Mouse (Mus musculus) E14TG2a.4 (cell line): ENCODE measurements around the gene Glb1.
"Not testable (repeated sequence)": the region's sequence is repeated elsewhere in the genome, so short reads cannot be mapped to it uniquely, and the experiment has no call there.

Experiments
- H3K27me3 ChIP-seq: 2 replicates; pipeline ENCODE4 v1.6.1; 2014; ENCODE audit warnings: low read length, control low read depth; ENCODE audit not compliant: insufficient read depth
- H3K36me3 ChIP-seq: 2 replicates; pipeline ENCODE4 v1.6.1; 2014; ENCODE audit warnings: low read length, control low read depth; ENCODE audit not compliant: insufficient read depth
- H3K4me1 ChIP-seq: replicated peaks from 2 replicates; pipeline ENCODE4 v1.6.1; 2014; ENCODE audit warnings: low read depth, low read length, control low read depth
- H3K4me3 ChIP-seq: replicated peaks from 2 replicates; pipeline ENCODE4 v1.5.1; 2014; ENCODE audit warnings: mild to moderate bottlenecking, low read length
- H3K9me3 ChIP-seq: 2 replicates; pipeline ENCODE4 v1.6.1; 2014; ENCODE audit warnings: low read length, control low read depth
- CTCF ChIP-seq: conservative IDR thresholded peaks from 2 replicates; pipeline ENCODE4 v1.5.1; 2014; ENCODE audit warnings: low read length
- NANOG ChIP-seq: IDR thresholded peaks from 2 replicates; pipeline ENCODE4 v1.6.1; 2014; ENCODE audit warnings: borderline replicate concordance, low read length, mixed read lengths
- POU5F1 ChIP-seq: IDR thresholded peaks from 2 replicates; pipeline ENCODE4 v1.6.1; 2014; ENCODE audit warnings: low read length, borderline replicate concordance

Glb1 gene

DNA sequence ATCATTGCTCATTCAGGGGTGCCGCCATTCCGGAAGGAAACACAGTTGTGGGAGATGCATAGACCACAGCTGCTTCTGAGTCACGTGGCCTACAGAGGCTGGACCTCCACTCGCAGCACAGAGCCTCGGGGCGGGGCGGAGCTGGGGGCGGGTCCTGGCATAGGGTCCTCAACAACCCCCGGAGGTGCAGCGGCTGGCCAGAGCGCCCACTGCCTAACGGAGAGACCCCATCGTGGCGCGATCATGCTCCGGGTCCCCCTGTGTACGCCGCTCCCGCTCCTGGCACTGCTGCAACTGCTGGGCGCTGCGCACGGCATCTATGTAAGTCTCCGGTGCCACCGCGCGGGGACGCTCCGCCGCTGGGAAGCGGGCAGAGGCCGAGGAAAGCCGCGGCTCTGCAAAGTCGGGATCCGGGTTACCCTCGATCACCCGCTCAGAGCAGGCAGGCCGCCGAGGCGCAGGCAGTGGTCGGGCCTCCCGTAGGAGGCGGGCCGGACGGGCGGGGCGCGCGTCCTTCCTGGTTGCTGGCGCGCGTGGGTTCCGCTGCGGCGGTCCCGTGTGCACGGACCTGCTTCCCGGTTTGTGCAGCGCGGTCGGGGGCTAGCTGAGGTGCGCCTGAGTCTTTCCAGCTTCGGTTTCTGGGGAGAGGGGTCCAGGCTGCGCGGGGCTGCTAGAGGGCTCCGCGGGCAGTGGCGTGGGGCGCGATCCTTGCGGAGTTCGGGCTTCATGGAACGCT, at the start of gene Glb1, which contains the start of gene Tmppe:
Glb1 (plus strand) TSS at position 128 of the 736 bp plus-strand sequence.
Tmppe (plus strand) TSS at position 157 of the 736 bp plus-strand sequence.
- Histone ChIP-seq H3K9me3 (peaks cover 43% of the 10 kb centered on the region), H3K4me3 (peak within 1 kb of the TSS; percentile 95), H3K4me1 (peaks cover 63% of the 10 kb centered on the region), H3K27me3 (no peaks in the 10 kb centered on the region), H3K36me3 (peaks cover 29% of the 10 kb centered on the region)
- no peak for TF ChIP-seq CTCF
- no peak for TF ChIP-seq POU5F1
- TF ChIP-seq NANOG = no peak

DNA sequence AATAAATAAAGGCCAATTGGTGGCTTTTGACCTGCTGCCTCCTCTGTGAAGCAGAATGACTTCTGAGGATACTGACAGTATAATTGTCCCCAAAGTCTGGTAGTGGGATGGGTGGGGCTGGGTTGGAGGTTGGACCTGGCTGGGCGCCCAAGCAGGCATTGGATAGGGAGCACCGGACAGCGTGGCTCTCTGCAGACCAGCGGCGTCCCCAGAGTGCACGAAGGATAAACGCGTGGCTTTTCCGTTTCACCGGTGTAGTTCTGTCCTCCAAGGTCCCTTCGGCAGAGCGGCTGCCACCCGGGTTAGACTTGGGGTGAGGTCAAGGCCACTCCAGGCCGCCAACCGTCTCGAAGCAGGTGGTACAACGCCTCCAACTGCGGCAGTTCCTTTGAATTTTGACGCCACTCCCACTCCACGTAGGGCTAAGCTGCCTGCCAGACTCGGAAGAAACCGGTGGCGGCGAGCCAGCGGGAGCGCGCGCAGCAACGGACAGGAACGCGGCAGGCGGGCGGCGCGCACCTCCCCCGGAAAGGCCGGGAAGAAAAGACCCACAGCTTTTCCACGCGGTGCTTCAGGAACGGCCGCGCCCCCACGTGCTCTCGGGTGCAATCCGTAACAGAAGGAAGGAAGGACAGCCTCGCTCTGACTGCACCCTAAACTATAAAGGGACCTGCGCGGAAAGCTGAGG, 32.9 kb upstream of the Glb1 start:
- peaks cover 2% of the 10 kb centered on the region for H3K36me3 ChIP-seq
- H3K4me3 ChIP-seq = peak overlapping the region; percentile 75
- H3K4me1 ChIP-seq = peaks cover 16% of the 10 kb centered on the region
- peaks cover 27% of the 10 kb centered on the region for H3K27me3 ChIP-seq
- no peaks in the 10 kb centered on the region for H3K9me3 ChIP-seq
- TF ChIP-seq CTCF = no peak
- no peak for TF ChIP-seq POU5F1
- TF ChIP-seq NANOG = no peak

DNA sequence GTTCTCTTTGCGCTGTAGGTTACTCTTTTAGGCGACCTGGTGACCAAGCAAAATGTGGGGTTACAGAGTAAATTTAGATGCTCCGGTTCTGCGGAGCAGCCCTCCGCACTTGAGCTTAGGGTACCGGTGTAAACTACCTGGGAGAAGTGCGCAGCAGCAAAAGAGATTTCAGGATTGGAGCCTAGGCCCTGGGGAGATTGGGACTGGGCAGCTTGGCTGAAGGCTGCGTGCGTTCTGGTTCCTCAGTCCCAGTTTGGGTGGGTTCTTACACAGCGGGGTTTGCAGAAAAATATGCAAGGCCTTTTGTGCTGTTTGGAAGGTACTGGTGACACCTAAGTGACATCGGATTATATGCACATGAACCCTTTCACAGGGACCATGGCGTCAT, 32.4 kb upstream of the Glb1 start:
- Histone ChIP-seq H3K27me3 (peaks cover 27% of the 10 kb centered on the region), H3K9me3 (no peaks in the 10 kb centered on the region), H3K4me3 (peak overlapping the region; percentile 75), H3K4me1 (peaks cover 16% of the 10 kb centered on the region), H3K36me3 (peaks cover 7% of the 10 kb centered on the region)
- TF ChIP-seq POU5F1 = no peak
- no peak for TF ChIP-seq NANOG
- no peak for TF ChIP-seq CTCF

DNA sequence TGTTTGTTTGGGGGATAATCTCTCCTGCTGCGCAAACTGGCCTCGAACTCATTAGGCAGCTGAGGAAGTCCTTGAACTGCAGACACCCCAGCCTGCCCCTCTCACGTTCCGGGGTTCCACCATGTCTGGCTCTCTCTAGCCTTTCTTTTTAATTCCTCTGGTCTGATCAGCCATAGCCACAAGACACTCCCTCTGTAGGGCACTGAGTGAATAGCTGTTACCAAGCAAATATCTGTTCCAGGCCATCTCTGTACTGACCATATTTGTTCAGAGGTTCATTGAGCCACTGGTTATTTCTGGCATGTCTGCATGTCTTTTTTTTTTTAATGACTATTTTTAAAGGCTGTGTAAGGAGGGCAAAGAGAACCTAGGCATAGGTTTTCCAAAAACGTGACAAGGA, 31.5 kb upstream of the Glb1 start:
- TF ChIP-seq CTCF = 0 out of 2 replicates have a peak, but pooled peaks have one; percentile 10
- not testable (repeated sequence) for H3K4me3 ChIP-seq, H3K9me3 ChIP-seq
- Histone ChIP-seq H3K36me3 (peaks cover 16% of the 10 kb centered on the region), H3K4me1 (peaks cover 16% of the 10 kb centered on the region), H3K27me3 (peaks cover 24% of the 10 kb centered on the region)

DNA sequence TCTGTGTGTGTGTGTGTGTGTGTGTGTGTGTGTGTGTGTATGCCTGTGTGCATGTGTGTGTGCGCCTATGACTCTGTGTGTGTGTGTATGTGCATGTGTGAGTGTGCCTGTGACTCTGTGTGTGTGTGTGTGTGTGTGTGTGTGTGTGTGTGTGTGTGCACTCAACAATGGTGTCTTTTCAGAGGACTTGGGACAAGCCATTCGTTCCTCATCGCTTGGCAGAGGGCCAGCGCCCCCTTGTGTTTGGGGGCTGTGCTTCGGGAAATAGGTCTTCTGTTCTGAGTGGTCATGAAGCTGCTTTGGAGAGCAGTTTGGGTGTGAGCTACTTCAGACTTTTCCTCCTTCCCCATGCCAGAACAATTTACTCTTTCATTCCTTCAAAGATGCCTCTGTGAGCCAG, 29.2 kb upstream of the Glb1 start:
- peaks cover 15% of the 10 kb centered on the region for H3K27me3 ChIP-seq
- TF ChIP-seq CTCF = peak; percentile 19; the same call in 1 of the 2 replicates
- H3K4me3 ChIP-seq = not testable (repeated sequence)
- H3K4me1 ChIP-seq = peaks cover 16% of the 10 kb centered on the region
- peaks cover 39% of the 10 kb centered on the region for H3K36me3 ChIP-seq
- peaks cover 22% of the 10 kb centered on the region for H3K9me3 ChIP-seq

DNA sequence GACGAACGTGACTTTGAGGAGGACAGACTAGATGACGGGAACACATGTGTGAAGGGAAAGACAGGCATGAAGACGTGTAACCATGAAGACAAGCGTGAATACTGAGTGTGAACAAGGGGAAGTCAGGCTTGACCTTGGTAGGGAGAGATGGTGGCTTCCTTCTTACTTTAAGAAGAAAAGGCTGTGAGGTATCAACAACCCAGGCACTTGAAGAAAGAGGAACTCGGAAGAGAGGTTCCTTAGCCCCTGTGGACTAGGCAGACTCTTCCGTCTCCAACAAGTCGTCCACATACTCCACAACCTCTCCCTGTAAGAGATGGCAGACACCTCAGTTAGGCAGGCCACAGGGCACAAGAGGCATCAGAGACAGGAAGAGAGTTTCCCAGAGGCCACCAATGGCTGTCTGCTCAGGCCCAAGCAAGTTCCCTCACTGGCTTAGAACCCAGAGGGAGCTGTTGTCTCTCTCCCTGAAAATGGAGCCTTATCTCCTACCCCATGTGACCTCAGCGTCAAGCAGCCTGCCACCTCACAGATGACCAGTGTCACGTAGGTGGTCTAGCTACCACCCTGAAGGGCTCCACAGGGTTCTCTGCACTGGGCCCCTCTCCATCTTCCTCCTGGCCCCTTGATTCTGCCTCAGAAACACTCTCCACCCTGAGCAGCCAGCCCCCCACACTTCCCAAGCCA, 25.5 kb upstream of the Glb1 start:
- no peaks in the 10 kb centered on the region for H3K27me3 ChIP-seq
- H3K4me3 ChIP-seq = no peak overlapping the region
- H3K36me3 ChIP-seq = peaks cover 76% of the 10 kb centered on the region
- no peak for TF ChIP-seq NANOG
- no peak for TF ChIP-seq POU5F1
- TF ChIP-seq CTCF = no peak
- peaks cover 19% of the 10 kb centered on the region for H3K4me1 ChIP-seq
- H3K9me3 ChIP-seq = peaks cover 23% of the 10 kb centered on the region

DNA sequence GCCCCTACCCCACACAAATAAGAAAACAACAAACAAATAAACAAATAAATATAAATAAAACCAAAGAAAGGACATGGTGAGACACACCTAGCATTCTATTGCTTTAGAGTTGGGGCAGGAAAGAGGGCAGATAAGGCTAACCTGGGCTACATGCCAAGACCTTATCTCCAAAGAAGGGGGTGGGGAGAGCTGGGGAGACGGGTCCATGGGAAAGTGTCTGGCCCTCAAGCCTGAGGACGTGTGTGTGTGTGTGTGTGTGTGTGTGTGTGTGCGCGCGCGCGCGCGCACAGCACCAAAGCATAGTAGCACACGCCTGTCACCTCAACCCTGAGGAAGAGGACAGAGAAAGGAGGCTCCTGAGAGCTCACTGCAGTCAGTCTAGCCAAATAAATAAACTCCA, 23.7 kb upstream of the Glb1 start:
- Histone ChIP-seq H3K4me3 (no peak overlapping the region), H3K27me3 (no peaks in the 10 kb centered on the region), H3K4me1 (peaks cover 15% of the 10 kb centered on the region), H3K36me3 (peaks cover 91% of the 10 kb centered on the region), H3K9me3 (peaks cover 23% of the 10 kb centered on the region)
- TF ChIP-seq NANOG (no peak), CTCF (no peak), POU5F1 (no peak)

DNA sequence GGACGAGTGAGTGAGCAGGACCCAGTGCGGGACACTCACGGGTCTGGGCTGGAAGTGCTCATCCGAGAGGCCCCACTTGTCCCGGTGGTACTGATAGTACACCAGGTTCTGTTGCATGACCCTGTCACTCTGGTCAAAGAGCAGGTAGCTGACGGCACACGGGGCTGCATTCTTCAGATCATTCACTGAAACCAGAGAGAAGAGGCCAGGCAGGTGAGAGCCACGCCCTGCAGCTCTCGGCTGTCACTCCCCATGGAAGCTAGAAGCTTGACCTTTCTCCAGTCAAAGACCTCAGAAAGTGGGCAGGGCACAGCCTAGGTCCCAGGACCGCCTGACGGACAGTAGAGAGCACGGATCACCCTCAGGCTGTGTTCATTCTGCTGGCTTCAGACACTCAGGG, 21.0 kb upstream of the Glb1 start:
- peaks cover 17% of the 10 kb centered on the region for H3K9me3 ChIP-seq
- no peaks in the 10 kb centered on the region for H3K27me3 ChIP-seq
- H3K4me3 ChIP-seq = no peak overlapping the region
- TF ChIP-seq POU5F1 = no peak
- no peak for TF ChIP-seq CTCF
- no peak for TF ChIP-seq NANOG
- peaks cover 25% of the 10 kb centered on the region for H3K4me1 ChIP-seq
- peaks cover 91% of the 10 kb centered on the region for H3K36me3 ChIP-seq
